Mouse (Mus musculus) urinary bladder, postnatal 4 days (tissue): ENCODE measurements around the gene Trmu.

Source experiments
- DNase-seq, 2 experiments: peaks; one replicate each; pipeline ENCODE4 v3.0.0; 2021 to 2022; ENCODE audit warnings: low spot score in 2 of 2

Gene Trmu

GRCm38 (mm10) chr15:85896284-85896683 is 17.2 kb downstream of the Trmu start:
- DNase-seq, result peak; percentile 64 to 86

GRCm38 (mm10) chr15:85897113-85897512 is 18.0 kb downstream of the Trmu start:
- DNase-seq, result no peak

GRCm38 (mm10) chr15:85899396-85899795 is 20.3 kb downstream of the Trmu start:
- DNase-seq, result no peak

DNA sequence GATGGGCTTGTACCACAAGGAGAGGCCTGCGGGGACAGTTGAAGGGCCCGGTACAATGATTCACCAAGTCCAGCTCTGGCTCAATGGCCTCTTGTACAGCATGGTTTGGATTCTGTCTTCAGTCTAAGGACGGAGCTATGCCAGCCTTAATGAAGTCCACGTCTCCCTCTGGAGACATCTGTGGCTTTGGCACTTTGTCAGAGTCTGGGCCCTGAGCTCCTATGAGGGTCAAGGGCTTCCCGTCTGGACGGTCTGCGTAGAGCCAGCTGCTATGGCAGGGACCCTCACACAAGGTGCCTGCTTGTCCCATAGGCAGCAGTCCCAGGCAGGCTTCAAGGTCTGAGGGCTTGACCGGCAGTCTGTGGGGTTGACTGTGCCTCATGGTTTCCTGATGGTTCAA is 21.2 kb downstream of the Trmu start:
- no peak for DNase-seq

DNA sequence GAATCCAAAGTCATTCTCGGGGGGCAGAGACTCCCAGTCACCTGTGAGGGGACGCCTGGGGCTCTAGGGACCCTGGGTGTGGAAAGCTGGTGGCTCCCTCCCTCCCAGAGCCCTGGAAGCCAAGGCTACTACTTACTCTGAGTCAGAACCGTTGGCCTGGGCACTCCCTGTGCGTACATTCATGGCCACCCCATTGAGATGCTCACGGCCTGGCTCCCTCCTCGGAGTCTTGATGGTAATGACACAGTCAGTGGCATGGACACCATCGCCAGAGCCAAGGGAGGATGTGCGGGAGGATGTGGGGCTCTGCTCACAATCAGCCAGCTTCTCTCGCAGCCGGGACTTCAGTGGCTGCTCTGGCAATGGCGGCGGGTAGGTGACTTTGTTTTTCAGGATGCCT is 21.7 kb downstream of the Trmu start:
- DNase-seq, result no peak

GRCm38 (mm10) chr15:85902505-85902904 is 23.4 kb downstream of the Trmu start:
- no peak for DNase-seq

GRCm38 (mm10) chr15:85903826-85904225 is 24.7 kb downstream of the Trmu start:
- DNase-seq, result no peak

- no peak for DNase-seq
These were observed 29.8 kb downstream of the Trmu start for GRCm38 (mm10) chr15:85908660-85909491.

- no peak for DNase-seq
These were observed 30.3 kb downstream of the Trmu start for GRCm38 (mm10) chr15:85909492-85909829.

- DNase-seq, result peak; percentile 38 to 74
These were observed 30.8 kb downstream of the Trmu start for GRCm38 (mm10) chr15:85909931-85910330.

DNA sequence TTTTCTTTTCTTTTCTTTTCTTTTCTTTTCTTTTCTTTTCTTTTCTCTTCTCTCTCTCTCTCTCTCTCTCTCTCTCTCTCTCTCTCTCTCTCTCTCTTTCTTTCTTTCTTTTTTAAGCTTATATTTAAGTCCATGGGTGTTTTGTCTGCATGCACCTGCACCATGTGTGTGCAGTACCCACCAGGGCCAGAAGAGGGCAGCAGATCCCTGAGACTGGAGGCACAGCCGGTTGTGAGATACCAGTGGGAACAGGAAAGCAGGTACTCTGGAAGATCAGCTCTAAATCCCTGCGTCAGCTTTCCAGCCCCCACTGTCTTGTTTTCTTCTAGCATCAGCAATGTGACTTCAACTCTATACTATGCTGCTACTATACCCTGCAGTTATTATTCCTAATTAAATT is 34.5 kb downstream of the Trmu start:
- peak; percentile 45 to 82 for DNase-seq

- no peak for DNase-seq
These were observed 40.2 kb downstream of the Trmu start for GRCm38 (mm10) chr15:85919191-85919891.

DNA sequence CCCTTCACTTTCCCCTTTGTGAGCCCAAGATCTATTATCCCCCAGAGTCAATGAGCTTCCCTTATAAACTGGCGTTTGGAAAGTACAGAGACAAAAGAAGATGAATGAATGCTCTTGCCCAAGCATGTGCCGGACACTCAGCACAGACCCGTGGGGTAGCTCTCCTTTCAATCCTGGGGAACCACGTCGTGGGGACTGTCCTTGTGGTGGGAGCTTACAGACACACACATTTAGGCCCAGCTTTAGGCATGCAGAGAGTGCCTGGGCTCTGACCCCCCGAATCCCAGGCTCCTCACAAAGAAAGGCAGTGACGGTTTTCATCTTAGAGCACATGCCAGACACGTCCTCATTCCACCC is 40.8 kb downstream of the Trmu start:
- DNase-seq, result no peak

- DNase-seq, result no peak
These were observed 42.7 kb downstream of the Trmu start for GRCm38 (mm10) chr15:85921855-85922254.

GRCm38 (mm10) chr15:85928161-85928560 is 49.0 kb downstream of the Trmu start:
- no peak for DNase-seq

GRCm38 (mm10) chr15:85935627-85936049 is 56.5 kb downstream of the Trmu start:
- peak in 1 of 2 experiments; percentile 24 for DNase-seq
